Mouse (Mus musculus): ENCODE results near the gene Fnbp1.

Fnbp1 gene

GRCm38 (mm10) chr2:31069114-31069445 lies 72.7 kb downstream of the Fnbp1 start:
- no peak for DNase-seq (ENCODE audit: extremely low read depth, low read depth, low spot score)

DNA sequence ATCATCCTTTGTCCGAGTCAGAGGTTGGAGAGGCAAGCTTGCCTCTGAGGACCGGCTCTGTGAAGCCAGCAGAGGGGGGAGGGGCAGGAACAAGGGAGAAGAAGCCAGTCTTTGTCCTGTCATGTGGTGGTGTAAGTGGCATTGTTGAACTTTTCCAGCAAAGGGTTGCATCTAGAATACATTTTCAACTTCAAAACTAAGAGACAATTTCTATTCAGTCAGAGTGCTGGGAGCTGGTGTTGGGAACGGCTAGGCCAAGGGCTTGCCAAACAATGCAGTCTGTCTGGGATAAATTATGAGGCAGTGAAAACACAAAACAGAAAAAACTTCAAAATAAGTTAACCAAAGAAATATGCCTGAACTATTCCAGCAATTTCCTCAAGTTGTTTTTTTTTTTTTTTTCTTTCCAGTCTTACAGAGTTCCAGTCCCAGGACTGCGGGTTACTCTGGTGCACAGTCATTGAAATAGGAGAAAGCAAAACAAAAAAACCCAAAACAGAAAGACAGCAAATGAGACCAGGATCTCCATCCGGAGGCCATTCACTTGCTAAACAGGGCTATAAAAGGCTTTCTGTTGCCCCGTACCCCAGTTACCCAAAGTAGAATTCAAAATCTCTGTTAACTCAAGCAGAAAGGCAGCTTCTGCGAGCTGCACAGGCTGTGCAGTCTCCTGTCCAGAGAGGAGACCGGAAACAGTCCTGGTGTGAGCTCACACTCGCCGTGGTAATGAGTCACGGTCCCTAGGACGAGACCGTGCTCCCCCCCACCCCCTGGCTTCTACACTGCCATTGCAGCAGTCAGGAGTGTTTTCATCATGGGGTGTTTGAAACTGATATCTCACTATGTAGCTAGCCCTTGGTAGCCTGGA lies 73.3 kb downstream of the Fnbp1 start:
- no peak for DNase-seq (ENCODE audit: extremely low read depth, low read depth, low spot score)

DNA sequence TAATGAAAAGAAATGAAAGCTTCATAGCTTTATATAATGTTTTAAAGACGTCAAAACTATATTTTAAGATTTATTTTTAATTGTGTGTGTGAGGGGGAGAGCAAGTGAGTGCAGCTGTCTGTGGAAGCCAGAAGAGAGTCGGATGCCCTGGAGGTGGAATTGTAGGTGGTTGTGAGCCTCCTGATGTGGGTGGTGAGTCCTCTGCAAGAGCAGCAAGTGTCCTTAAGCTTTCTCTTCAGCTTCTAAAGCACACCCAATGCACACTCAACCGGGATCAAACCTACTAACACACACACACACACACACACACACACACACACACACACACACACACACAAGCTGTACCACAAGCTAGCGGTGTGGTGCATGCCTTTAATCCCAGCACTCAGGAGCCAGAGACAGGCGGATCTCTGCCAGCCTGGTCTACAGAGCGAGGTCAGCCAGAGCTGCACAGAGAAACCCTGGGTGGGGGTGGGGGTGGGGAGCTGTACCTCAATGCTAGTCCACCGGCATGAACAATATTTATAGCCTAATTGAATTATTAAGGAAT lies 74.0 kb downstream of the Fnbp1 start:
- DNase-seq (ENCODE audit: extremely low read depth, low read depth, low spot score): no peak

DNA sequence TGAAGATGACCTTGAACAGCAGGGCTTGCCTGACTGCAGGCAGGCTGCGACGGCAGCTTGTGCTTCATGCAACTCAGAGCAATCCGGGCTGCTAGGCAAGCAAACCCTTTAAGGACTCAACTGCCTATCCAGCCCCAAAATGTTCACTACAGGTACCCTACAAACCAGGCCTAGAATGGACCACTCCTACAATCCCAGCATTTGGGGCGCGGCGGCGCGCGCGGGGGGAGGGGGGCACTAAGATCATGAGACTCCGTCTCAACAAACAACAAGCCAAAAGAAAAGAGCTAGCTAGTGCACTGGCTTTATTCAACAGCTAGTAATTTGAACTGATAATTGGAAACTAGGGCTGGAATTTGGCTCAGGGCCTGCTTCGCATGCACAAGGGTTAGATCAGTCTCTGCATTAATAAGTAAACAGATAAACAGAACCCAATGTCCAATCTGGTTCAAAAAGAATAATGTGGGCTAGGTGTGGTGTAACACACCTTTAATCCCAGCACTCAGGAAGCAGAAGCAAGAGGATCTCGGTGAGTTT lies 74.7 kb downstream of the Fnbp1 start:
- DNase-seq (ENCODE audit: extremely low read depth, low read depth, low spot score): no peak

- DNase-seq (ENCODE audit: extremely low read depth, low read depth, low spot score): no peak
Observed at GRCm38 (mm10) chr2:31066019-31066789, 75.6 kb downstream of the Fnbp1 start.

DNA sequence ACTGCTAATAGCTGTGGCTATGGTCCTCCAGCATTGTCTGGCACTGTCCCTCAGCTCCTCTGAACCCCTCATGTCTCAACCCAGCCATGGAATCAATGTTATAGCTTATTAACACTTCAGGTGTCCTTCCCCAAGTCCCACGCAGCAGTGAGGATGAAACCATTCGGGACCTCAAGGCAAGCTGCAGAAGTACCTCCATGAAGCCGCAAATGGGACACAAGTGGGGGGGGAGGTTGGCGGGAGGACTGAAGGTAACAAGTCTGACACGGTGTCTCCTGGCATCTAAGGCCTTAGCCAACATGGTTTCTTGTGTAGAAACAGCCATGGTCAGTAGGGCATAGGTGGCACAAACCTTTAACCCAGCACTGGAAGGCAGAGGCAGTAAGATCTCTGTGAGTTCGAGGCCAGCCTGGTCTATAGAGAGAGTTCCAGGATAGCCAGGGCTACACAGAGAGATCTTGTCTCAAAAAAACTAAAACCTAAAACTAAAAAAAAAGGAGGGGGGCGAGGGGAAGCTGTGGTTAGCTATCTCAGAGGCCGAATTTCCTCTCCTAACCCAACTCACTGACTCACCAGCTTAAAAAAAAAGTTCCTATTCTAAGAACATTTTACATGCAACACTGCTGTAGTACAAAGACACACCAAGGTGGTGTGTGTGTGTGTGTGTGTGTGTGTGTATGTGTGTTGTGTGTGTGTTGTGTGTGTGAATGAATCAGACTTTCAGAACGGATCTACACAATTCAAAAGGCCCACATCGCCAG lies 79.8 kb downstream of the Fnbp1 start:
- no peak for DNase-seq (ENCODE audit: extremely low read depth, low read depth, low spot score)

- no peak for DNase-seq (ENCODE audit: extremely low read depth, low read depth, low spot score)
Observed at GRCm38 (mm10) chr2:31060787-31061730, 80.7 kb downstream of the Fnbp1 start.

DNA sequence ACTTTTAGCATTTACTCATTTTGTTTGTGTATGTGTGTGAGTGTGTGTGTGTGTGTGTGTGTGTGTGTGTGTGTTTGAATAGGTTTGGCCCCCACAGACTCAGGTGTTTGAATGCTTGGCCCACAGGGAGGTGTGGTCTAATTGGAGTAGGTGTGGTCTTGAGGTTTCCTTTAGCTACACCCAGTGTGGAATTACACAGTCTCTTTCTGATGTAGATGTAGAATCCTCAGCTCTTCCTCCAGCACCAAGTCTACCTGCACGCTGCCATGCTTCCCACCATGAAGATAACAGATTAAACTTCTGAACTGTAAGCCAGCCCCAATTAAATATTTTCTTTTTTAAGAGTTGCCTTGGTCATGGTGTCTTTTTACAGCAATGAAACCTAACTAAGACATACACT lies 81.5 kb downstream of the Fnbp1 start:
- DNase-seq (ENCODE audit: extremely low read depth, low read depth, low spot score): no peak

GRCm38 (mm10) chr2:31058443-31058842 lies 83.4 kb downstream of the Fnbp1 start:
- no peak for DNase-seq (ENCODE audit: extremely low read depth, low read depth, low spot score)

DNA sequence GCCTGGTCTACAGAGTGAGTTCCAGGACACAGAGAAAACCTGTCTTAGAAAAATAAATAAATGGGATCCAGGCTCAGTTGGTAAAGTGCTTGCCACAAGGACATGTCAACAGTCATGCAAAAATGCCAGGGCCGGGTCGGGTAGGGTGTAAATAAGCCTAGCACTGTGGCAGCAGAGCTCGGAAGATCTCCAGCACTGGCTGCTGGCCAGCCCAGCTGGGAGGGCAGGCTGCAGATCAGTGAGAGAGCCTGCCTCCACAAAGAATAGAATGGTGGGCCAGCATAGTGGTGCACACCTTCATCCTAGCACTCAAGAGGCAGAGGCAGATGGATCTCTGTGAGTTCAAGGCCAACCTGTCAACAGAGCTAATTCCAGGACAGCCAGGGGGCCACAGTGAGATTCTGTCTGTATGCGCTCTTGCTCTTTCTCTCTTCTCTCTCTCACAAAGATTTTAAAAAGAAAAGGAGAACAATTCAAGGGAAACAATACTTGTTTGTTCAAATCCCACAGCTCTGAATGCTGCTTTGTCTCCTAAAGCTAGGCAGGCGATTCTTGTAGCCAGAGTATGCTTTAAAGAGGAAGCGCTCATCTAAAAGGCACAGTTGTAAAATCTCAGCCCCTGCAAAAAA lies 84.1 kb downstream of the Fnbp1 start:
- no peak for DNase-seq (ENCODE audit: extremely low read depth, low read depth, low spot score)

DNA sequence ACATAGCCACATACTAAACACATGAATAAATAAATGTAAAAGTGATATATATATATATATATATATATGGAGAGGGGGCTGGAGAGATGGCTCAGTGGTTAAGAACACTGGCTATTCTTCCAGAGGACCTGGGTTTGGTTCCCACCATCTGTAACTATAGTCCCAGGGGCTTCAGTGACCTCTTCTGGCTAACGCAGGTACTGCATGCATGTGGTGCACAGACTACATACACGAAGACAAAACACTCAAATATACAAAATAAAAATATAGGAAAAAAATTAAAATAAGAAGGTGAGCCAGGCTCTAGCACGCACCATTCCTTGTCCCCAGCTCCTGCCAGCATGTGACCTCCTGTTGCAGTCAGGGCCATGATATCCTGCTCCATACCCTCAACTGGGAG lies 85.7 kb downstream of the Fnbp1 start:
- no peak for DNase-seq (ENCODE audit: extremely low read depth, low read depth, low spot score)

GRCm38 (mm10) chr2:31053851-31054340 lies 87.9 kb downstream of the Fnbp1 start:
- DNase-seq (ENCODE audit: extremely low read depth, low read depth, low spot score): no peak

- no peak for DNase-seq (ENCODE audit: extremely low read depth, low read depth, low spot score)
Observed at GRCm38 (mm10) chr2:31053426-31053825, 88.4 kb downstream of the Fnbp1 start.

- DNase-seq (ENCODE audit: extremely low read depth, low read depth, low spot score): no peak
Observed at GRCm38 (mm10) chr2:31052441-31052840, 89.4 kb downstream of the Fnbp1 start.

DNA sequence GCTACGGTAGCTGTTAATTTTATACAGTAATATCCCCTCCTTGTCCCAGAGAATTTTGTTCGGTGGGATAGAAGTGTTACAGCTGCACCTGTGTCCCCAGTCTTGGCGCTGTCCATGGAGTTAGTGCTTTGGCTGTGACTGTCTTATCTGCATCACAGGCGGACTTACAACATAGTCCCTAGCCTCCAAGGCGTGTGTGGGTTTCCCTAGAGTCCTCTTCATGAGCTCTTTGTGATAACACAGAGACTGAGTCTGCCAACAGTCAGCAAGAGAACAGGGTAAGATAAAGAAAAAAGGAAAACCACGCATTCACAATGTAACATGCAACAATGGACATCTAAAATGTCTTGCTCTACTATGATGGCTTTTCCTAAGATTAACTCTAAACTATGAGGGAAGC lies 93.8 kb downstream of the Fnbp1 start:
- no peak for DNase-seq (ENCODE audit: extremely low read depth, low read depth, low spot score)

- DNase-seq (ENCODE audit: extremely low read depth, low read depth, low spot score): no peak
Observed at GRCm38 (mm10) chr2:31043856-31044255, 98.0 kb downstream of the Fnbp1 start.

DNA sequence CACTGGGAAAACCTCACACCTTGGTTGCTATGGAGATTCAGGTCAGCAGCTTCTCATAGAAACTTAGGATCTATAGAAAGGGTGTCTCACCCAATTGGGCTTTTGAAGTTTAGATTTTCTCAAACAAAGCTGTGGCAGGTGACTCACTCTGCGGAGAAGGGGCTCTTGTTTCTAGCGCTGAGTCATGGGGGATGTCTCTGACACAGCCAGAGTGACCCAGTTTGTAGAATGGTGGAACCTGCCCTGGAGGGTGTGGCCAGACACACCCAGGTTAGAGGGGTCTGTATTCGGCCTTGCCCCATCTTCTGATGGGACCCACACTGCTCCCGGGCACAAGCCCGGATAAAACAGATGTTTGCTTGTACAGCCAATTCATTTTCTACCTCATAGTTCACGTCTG lies 98.9 kb downstream of the Fnbp1 start:
- no peak for DNase-seq (ENCODE audit: extremely low read depth, low read depth, low spot score)

- peak; percentile 67 for DNase-seq (ENCODE audit: extremely low read depth, low read depth, low spot score)
Observed at GRCm38 (mm10) chr2:31041386-31041785, 100.4 kb downstream of the Fnbp1 start.

DNA sequence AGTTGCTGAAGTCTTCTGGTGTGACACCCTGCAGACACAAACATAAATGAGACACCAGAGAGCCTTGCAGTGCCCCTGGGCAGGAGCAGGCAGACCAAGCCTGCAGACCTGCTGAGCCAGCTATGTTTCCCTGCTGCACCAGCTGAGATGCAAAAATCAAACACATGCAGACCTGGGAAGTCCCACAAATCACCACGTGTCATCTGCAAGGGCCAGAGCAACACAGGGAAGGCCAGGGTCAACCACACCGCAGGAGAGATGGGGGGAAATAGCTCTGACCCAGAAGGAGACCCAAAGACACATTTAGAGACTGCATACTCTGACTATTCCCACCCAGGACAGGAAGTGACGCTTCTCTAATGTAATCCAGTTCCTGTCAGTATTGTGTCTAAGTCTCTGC lies 101.3 kb downstream of the Fnbp1 start:
- no peak for DNase-seq (ENCODE audit: extremely low read depth, low read depth, low spot score)

All from fat pad, adult 2 months (tissue).